Comparison of ENCODE assay signal across 8 mouse cellular contexts in the genomic region with DNA sequence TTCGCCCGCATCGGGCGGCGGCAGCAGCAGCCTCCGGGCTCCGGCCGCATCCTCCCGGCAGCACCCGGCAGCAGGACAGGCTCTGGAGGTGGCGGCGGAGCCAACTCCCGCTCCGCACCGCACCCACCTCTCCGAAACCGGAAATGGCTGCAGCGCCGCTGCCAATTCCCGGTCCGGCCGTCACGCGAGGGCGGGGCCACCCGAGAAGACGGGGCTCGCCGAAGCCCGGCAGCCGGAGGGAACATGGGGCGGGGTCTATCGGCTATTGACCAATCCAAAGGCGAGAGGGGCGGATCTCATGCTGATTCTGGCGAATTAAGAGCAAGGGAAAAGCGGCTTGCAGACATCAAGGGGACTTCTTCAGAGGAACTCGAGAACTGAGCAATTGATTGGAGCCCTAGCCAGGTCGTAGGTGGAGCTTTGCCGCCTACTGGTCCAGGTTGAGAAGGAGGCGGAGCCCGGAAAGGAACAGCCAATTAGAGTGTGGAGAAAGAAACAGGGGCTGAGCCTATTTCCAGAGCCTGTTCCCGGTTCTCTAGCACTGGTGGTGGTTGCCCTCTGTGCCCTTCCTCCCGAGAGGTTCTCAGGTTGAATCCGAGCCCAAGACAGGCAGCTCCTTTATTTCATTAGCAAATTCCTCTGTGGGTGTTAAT. TPM values are rescaled to one million over a fixed set of nuclear protein-coding genes. Genes with fewer than 3 reads are reported as not detected.
DNase-seq lines count a peak whose midpoint lies in the region; ATAC-seq lines count a peak whose summit lies in the region.

A gene (minus strand): TSS at position 234 of the 653 bp plus-strand sequence.

- H3K4me3 ChIP-seq in hindbrain, embryonic 12.5 days, result peak within 1 kb of the TSS; percentile 97

- peak within 1 kb of the TSS; percentile 79 for H3K9ac ChIP-seq in hindbrain, embryonic 12.5 days

- peak; percentile 99 for DNase-seq in NIH3T3 (ENCODE audit: low read depth)
- DNase-seq in cerebellum, postnatal 10 days, result peak; percentile 100
- peak; percentile 99 for DNase-seq in frontal cortex, postnatal 10 days (ENCODE audit: low spot score in 2 of 2)
- peak; percentile 99 for DNase-seq in layer of hippocampus, postnatal 14 days (ENCODE audit: low spot score in 2 of 2)
- peak; percentile 99 for DNase-seq in lung, postnatal 14 days
- peak; percentile 96 for DNase-seq in retina, adult 2 months (ENCODE audit: low read depth, low spot score)
- peak; percentile 99 for DNase-seq in thymus, postnatal 36 days

- WGBS in hindbrain, embryonic 12.5 days, result under 1% methylated on average over 40 of the region's 45 CpGs

- no peaks in the 10 kb centered on the region for H3K36me3 ChIP-seq in hindbrain, embryonic 12.5 days

- peak within 1 kb of the TSS; percentile 97 for H3K4me2 ChIP-seq in hindbrain, embryonic 12.5 days (replicated peaks)

- peak; percentile 99 for ATAC-seq in hindbrain, embryonic 12.5 days (ENCODE audit: low FRiP score)

- H3K27ac ChIP-seq in hindbrain, embryonic 12.5 days, result peak within 1 kb of the TSS; percentile 87

- no peaks in the 10 kb centered on the region for H3K27me3 ChIP-seq in hindbrain, embryonic 12.5 days

- H3K9me3 ChIP-seq in hindbrain, embryonic 12.5 days (replicated peaks), result no peaks in the 10 kb centered on the region

- peaks cover 18% of the 10 kb centered on the region for H3K4me1 ChIP-seq in hindbrain, embryonic 12.5 days

RNA-seq across cellular contexts. Expression of the gene that starts here (rescaled TPM):
- polyA plus RNA-seq in hindbrain, embryonic 12.5 days (2016; fragmentation: Nextera tagmentation; extraction: Ambion mirVana), result 72.2 and 77.7 TPM in 2 replicates
- total RNA-seq in layer of hippocampus, postnatal 14 days (2021), result 10 to 100 TPM; 50.3 to 60.5 TPM

Comparison
In these comparisons a context has a peak if more than half of its experiments do, and no peak if none do; other contexts are left out.
1. Peak in every context shown above with its lines: DNase-seq, ATAC-seq, H3K4me3 ChIP-seq and H3K27ac ChIP-seq.